Mouse (Mus musculus): ENCODE measurements around the gene Ermn.

The Ermn gene

DNA sequence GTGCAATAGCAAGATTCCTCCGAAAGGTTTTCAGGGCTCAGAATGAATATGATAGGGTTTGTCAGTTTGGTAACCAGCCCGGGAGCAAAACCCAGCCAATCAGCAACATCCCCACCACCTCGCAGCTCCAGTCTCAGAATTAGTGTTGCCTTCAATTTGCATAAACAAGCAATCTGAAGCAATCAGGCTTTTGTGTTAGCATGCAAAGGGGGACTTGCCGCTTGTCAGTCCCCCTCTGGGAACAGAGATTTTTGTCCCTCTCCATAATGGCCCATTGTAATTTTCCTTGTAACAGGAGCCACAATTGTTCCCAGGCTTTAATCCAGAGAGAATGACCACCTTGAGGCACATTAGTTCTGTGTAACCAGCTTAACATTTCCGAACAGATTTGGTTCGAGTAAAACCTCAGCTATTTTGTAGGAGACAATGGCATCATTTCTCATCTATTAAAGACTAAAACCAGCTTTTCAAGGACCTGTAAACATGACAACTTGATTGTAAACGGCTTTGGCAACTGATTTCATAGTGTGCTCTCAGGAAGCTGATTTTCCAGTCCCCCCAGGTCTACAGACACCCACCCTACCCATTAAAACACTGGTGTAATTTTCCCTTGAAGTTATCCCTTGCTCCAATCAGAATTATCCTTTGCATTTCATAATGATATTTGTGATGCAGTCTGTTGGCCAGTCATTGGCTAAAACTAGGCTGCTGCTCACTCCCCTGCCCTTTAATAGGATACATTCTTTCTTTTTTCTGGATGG lies at the start of gene Ermn:
TSS of gene Ermn (minus strand) at position 44 of the 761 bp plus-strand sequence.
- no peak for DNase-seq (ENCODE audit: low spot score in 2 of 2)

DNA sequence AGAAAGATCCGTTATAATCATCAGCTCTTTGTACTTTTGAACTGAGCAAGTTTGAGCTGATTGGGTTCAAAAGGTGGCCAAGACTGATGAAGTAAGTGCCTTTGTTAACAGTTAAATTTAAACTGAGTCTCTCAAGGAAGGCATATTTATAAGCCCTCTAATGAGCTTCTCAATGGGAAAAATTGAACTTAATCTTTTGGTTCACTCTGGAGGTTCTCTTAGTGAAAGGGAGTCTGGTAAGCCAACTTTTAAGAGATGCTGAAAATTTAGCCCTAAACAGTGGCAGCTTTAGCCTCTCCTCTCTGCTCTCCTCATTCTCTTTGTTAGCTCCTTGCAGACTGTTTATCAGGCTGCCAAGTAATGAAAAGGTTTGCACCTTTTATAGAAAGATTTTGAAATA lies 42.2 kb upstream of the Ermn start:
- no peak for DNase-seq (ENCODE audit: low spot score in 2 of 2)

GRCm38 (mm10) chr2:58086420-58086819 lies 33.8 kb upstream of the Ermn start:
- DNase-seq (ENCODE audit: low spot score in 2 of 2), result no peak

- no peak for DNase-seq (ENCODE audit: low spot score in 2 of 2)
These were observed 27.2 kb upstream of the Ermn start for GRCm38 (mm10) chr2:58079849-58080248.

DNA sequence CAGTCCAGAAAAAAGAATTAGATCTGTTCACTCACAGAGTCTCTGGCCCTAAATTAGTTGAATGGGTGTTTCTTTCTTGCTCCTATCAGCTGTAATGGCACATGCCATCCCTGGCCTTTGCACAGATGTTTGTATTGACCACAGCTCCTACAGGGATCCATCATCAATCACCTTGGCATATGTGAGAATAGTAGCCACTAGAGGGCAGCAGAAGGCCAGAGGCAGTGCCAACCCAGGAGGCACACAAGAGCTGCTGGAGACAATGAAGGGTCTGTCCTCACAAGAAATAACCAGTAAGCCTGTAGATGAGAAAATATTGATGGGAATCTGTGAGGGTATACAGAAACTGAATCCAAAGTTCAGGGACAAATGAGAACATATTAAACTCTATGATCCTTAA lies 2.7 kb upstream of the Ermn start:
- DNase-seq (ENCODE audit: low spot score in 2 of 2), result peak in 1 of 2 experiments; percentile 44

GRCm38 (mm10) chr2:58041867-58042266 lies 10.8 kb downstream of the Ermn start:
- no peak for DNase-seq (ENCODE audit: low spot score in 2 of 2)

DNA sequence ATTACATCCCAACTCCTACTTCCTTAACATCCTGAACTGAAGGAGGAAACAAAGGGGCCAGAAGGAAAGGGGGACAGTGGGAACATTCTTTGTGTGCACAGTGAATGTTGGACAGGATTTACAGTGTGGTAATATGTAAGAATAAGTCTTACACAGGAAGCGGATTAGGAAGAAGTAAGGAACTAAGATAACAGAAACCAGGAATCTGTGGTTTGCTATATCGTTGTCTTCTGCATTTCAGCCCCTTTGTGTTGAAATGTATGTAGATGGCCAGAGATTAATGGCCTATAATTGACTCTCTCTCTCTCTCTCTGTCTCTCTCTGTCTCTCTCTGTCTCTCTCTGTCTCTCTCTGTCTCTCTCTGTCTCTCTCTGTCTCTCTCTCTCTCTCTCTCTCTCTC lies 15.7 kb downstream of the Ermn start:
- no peak for DNase-seq (ENCODE audit: low spot score in 2 of 2)

DNA sequence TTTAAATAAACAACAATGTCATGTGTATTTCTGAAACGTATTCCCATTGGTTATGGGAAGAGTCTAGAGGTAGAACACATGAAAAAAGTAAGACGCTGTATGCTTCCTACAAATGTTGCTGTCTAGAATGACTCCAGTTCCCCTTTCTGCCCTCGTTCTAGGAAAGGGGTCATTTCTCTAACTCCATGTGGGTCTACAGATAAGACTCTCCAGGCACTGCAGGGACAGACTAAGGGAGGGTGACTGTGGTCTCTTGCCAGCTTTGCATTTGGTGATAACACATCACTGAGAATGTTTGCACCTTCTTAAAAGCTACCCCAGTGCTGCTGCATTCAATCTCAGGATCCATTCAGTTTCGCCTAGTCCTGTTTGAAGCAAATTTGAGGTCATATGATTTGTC lies 17.0 kb downstream of the Ermn start:
- no peak for DNase-seq (ENCODE audit: low spot score in 2 of 2)

- DNase-seq (ENCODE audit: low spot score in 2 of 2), result no peak
These were observed 21.2 kb downstream of the Ermn start for GRCm38 (mm10) chr2:58031431-58031830.

- DNase-seq (ENCODE audit: low spot score in 2 of 2), result no peak
These were observed 23.3 kb downstream of the Ermn start for GRCm38 (mm10) chr2:58029404-58029803.

GRCm38 (mm10) chr2:58026740-58027139 lies 25.9 kb downstream of the Ermn start:
- DNase-seq (ENCODE audit: low spot score in 2 of 2), result no peak

DNA sequence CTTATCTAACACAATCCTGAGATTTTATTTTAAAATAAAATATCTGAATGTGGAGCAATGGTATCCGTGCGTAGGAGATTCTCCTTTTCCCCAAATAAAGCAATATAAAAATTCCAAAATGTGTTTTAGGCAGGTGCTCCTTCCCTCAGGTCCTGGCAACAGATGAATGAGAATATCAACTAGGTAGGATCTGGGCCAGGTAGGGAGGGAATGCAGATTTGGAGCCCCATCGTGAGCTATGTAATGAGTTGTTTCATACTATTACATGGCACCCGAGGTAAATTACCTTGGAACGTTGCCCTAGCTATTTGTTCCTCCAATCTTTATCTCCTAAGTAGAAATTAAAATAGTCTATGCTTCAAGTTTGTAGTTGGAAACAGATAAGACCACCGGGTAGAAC lies 29.1 kb downstream of the Ermn start:
- no peak for DNase-seq (ENCODE audit: low spot score in 2 of 2)

DNA sequence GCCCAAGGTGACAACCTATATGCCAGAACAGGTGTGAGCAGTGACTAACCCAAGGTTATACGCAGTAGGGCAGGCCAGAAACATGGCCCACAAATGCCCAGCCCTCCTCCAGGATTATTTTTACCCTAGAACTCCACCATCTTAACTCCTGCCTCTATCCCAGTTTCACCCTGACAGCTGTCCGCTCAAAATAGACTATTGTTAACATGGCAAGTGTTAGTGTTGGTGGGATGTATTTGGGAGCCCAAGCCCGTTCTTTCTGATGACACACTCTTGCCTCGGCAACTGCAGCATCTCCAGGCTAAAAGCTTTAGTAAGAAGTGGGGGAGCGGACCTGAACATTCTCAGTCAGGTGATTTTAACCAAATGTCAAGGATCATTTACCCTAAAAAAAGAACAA lies 45.6 kb downstream of the Ermn start:
- DNase-seq (ENCODE audit: low spot score in 2 of 2), result no peak

DNA sequence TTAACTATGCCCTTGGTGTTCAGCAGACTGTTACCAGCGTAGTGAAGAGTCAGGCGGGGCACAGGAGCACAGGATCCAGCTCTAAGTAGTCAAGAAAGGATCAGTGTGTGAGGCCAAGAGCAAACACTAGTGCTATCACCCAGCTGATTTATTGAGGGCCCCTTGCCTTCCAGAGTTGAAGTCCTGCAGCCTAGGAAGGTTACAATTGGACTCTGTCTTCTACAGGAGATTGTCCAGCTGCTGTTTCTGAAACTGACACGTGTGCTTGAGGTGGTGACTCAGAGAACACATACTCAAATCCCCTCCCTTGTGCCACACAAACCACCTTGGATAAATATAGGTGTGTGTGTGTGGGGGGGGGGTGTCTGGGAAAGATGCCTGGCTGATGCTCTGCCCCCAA lies 51.2 kb downstream of the Ermn start:
- DNase-seq (ENCODE audit: low spot score in 2 of 2), result no peak

DNA sequence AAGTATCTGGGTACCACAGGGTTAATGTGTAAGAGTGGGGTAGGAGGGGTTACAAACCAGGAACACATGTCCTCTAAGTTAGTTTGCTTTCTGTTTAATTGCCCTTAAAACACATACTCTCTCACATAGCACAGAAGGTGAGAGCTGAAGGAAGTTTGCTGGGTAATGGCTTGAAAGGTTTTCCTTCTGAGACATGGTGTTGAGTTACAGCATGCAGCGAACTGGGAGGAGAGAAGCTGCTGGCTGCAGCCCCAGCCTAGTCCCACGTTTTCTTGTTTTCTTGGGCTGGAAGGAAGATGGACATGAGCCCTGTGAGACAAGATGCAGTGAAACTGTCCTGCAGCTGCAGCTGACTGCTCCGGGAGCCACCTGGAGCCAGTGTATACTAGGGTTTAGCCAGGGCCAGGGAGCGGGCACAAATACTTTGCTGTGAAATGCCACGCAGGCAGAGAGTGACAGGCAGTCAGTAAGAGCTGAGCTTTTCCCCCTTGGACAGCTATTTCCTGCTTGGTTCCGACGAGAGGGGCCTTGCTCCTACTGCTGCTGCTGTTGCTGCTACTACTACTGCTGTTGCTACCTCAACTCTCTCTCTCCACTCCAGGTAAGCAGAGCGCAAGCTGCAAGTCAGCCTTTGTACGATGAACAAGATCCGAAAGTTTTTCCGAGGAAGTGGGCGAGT lies 54.8 kb downstream of the Ermn start, which contains the start of gene Galnt5:
TSS of gene Galnt5 (plus strand) at position 133 of the 679 bp plus-strand sequence.
- DNase-seq (ENCODE audit: low spot score in 2 of 2), result no peak
